Mouse (Mus musculus): ENCODE data around the gene Pmm1. TPM values are rescaled to one million over a fixed set of nuclear protein-coding genes. Genes with fewer than 3 reads are reported as not detected.

The Pmm1 gene
- polyA plus RNA-seq, 1 experiment from 2014 or later, result 39.3 TPM

DNA sequence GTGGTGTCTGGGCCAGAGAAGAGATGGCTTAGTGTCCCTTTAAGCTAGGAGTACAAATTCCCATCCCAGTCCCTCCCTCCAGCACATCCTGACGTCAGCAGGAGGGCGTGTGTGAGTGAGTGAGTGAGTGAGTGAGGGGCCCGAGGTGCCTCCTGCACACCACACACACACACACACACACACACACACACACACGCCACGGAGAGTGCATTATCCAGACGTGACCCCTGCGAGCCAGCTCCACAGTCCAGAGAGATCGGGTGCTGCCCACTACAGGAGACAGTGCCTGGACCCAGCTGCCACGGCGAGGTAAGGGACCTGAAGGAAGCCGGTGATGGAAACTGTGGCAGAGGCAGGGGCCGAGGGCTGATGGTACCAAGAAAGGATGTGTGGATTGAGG lies 24.1 kb downstream of the Pmm1 start, which contains the start of gene Csdc2:
Csdc2 (plus strand) TSS at position 81 of the 400 bp plus-strand sequence.
- Histone ChIP-seq H3K4me3 (peak within 1 kb of the TSS; percentile 57), H3K4me1 (peaks cover 38% of the 10 kb centered on the region), H3K27ac (peak within 1 kb of the TSS; percentile 76), H3K27me3 (ENCODE audit: poor library complexity, severe bottlenecking) (peaks cover 24% of the 10 kb centered on the region), H3K36me3 (replicated peaks) (no peaks in the 10 kb centered on the region), H3K9me3 (no peaks in the 10 kb centered on the region)
- peak; percentile 44 for DNase-seq (ENCODE audit: extremely low spot score, low spot score)
- 0% methylated on average over 12 of the region's 12 CpGs for WGBS

DNA sequence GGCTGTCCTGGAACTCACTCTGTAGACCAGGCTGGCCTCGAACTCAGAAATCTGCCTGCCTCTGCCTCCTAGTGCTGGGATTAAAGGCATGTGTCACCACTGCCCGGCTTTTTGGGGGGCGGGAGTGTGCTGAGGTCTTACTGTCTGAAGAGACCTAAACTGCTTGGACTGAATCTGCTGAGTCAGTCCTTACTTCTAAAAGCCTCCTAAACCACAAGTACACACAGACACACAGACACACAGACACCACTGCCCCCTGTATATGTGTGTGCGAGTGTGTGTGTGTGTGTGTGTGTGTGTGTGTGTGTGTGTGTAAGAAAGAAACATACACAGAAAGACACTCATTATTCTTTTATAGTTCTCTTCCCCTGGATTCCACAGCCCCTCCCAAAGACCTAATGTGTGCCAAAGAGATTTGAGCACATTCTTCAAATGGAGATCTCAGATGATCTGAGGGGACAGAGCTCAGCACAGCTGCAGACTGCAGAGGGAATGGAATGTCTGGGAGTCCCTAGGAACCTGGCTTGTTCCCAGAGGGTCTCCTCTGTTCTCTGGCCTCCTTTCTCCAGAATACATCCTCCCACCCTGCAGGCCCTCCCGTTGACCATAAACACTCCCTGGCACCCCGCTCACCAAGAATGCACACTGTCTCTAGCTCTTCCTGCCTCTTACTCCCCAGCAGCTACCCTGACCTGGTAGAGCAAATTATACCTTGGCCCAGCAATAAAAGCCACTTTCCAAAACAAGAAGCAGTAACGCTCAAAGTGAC lies 24.7 kb downstream of the Pmm1 start:
- H3K36me3 ChIP-seq (replicated peaks), result no peaks in the 10 kb centered on the region
- 58% methylated on average over 7 of the region's 7 CpGs for WGBS
- H3K27me3 ChIP-seq (ENCODE audit: poor library complexity, severe bottlenecking), result peaks cover 24% of the 10 kb centered on the region
- no peaks in the 10 kb centered on the region for H3K9me3 ChIP-seq
- H3K27ac ChIP-seq, result peak overlapping the region; percentile 76
- peak overlapping the region; percentile 57 for H3K4me3 ChIP-seq
- DNase-seq (ENCODE audit: extremely low spot score, low spot score), result no peak
- H3K4me1 ChIP-seq, result peaks cover 38% of the 10 kb centered on the region

DNA sequence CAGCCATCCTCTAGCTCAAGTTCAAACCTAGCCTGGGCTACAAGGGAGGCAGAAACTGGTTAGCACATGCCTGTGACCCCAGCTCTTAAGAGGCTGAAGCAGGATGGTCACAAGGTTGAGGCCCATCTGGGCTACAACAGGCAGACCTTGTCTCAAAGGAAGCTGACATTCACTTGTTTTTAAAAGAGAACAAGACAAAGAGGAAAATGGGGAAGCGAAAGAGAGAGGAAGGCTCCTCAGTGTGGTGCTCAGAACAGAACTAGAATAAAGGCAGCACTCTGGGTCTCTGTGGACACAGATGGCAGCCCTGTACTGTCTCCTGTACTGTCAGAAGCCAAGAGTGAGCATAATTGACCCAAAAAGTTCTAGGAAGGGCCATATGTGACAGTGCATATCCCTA lies 26.7 kb downstream of the Pmm1 start:
- 78% methylated on average over 1 of the region's 1 CpGs for WGBS
- Histone ChIP-seq H3K9me3 (no peaks in the 10 kb centered on the region), H3K36me3 (replicated peaks) (no peaks in the 10 kb centered on the region), H3K27ac (no peak overlapping the region), H3K4me3 (no peak overlapping the region), H3K4me1 (peaks cover 38% of the 10 kb centered on the region), H3K27me3 (ENCODE audit: poor library complexity, severe bottlenecking) (peaks cover 24% of the 10 kb centered on the region)
- no peak for DNase-seq (ENCODE audit: extremely low spot score, low spot score)

DNA sequence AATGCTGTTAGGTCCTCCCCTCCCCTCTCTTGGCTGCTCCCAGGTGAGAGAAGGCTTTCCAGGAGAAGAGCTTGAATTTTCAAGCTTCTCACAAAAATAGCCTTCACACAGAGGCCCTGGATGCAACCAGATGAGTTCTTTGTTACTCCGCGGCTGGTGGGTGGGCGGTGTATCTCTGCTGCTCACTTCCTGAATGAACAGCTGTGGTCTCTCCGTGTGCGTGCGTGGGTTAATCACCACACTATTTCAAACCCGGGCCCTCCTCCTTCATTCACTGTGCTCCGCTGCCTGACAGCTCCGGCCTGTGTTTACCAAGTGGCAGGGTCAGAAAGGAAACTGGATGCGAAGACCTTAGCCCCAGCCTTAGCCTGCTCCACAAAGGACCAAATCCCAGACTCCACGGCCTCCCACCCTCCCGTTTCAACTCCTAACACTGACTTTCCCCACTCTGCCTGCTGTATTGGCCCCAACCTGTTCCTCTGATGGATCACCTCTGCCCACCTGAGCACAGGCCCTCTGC lies 27.7 kb downstream of the Pmm1 start:
- Histone ChIP-seq H3K27ac (peak overlapping the region; percentile 25; the same call in 1 of the 2 replicates), H3K36me3 (replicated peaks) (no peaks in the 10 kb centered on the region), H3K9me3 (no peaks in the 10 kb centered on the region), H3K4me3 (no peak overlapping the region), H3K27me3 (ENCODE audit: poor library complexity, severe bottlenecking) (peaks cover 21% of the 10 kb centered on the region), H3K4me1 (peaks cover 34% of the 10 kb centered on the region)
- 52% methylated on average over 12 of the region's 12 CpGs for WGBS
- DNase-seq (ENCODE audit: extremely low spot score, low spot score), result no peak

DNA sequence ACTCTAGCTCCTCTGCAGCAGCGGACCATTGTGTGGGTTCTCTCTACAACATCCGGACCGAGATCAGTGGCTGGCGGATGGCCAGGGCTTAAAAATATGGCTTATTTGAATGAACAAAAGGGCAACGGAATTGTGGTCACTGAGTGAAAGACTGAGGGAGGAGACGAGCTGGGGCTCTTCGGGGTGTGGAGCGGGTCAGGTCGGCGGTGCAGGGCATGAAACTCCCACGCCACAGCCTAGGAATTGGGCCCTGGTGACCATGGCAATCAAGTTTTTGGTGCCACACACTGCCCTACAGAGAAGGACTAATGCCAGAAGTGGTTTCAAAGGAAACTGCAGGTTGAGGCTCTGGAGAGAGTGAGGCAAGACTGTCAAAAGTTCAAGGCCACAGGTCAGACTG lies 32.5 kb downstream of the Pmm1 start:
- no peaks in the 10 kb centered on the region for H3K9me3 ChIP-seq
- H3K36me3 ChIP-seq (replicated peaks), result peaks cover 12% of the 10 kb centered on the region
- no peak for DNase-seq (ENCODE audit: extremely low spot score, low spot score)
- H3K4me1 ChIP-seq, result peaks cover 48% of the 10 kb centered on the region
- 75% methylated on average over 11 of the region's 11 CpGs for WGBS
- no peak overlapping the region; the same call in 1 of the 2 replicates for H3K27ac ChIP-seq
- H3K27me3 ChIP-seq (ENCODE audit: poor library complexity, severe bottlenecking), result no peaks in the 10 kb centered on the region
- no peak overlapping the region for H3K4me3 ChIP-seq

DNA sequence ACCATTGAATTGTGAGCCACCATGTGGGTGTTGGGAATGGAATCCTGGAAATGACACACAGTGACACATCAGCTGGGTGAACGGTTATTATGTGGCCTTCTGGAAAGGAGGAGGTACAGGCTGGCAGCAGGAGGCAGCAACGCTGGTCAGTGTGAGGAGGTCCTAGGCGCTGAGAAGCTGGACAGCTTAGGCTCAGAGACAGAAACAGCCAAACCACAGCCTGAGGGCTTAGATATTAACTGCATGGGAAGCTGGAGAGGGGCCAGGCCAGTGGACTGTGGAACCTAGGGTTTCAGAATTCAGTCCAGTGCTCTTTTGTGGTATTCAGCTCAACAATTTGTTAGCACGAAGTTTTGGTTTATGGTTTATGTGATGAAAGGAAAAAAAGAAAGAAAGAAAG lies 33.0 kb downstream of the Pmm1 start:
- Histone ChIP-seq H3K4me1 (peaks cover 43% of the 10 kb centered on the region), H3K36me3 (replicated peaks) (peaks cover 14% of the 10 kb centered on the region), H3K4me3 (no peak overlapping the region), H3K9me3 (no peaks in the 10 kb centered on the region), H3K27me3 (ENCODE audit: poor library complexity, severe bottlenecking) (no peaks in the 10 kb centered on the region), H3K27ac (peak overlapping the region; percentile 60; the same call in 1 of the 2 replicates)
- no peak for DNase-seq (ENCODE audit: extremely low spot score, low spot score)
- 64% methylated on average over 4 of the region's 4 CpGs for WGBS

DNA sequence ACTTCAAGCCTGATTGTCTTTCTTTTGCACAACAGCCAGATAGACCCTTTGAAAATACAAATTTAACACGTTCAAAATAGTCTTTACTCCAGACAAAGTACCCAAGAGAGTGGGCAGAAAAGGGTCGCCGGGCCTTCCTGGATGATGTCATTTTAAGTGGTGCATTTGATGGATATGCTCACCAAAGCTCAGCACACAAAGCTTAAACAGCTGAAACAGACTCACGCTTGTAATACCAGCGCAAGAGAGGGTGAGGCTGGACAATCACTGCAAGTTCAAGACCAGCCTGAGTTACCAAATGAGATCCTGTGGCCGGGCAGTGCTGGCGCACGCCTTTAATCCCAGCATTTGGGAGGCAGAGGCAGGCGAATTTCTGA lies 34.3 kb downstream of the Pmm1 start:
- Histone ChIP-seq H3K27ac (peak overlapping the region; percentile 89), H3K4me1 (peaks cover 42% of the 10 kb centered on the region), H3K27me3 (ENCODE audit: poor library complexity, severe bottlenecking) (no peaks in the 10 kb centered on the region), H3K36me3 (replicated peaks) (peaks cover 25% of the 10 kb centered on the region), H3K9me3 (no peaks in the 10 kb centered on the region), H3K4me3 (peak overlapping the region; percentile 92)
- DNase-seq (ENCODE audit: extremely low spot score, low spot score), result no peak
- 34% methylated on average over 9 of the region's 9 CpGs for WGBS

DNA sequence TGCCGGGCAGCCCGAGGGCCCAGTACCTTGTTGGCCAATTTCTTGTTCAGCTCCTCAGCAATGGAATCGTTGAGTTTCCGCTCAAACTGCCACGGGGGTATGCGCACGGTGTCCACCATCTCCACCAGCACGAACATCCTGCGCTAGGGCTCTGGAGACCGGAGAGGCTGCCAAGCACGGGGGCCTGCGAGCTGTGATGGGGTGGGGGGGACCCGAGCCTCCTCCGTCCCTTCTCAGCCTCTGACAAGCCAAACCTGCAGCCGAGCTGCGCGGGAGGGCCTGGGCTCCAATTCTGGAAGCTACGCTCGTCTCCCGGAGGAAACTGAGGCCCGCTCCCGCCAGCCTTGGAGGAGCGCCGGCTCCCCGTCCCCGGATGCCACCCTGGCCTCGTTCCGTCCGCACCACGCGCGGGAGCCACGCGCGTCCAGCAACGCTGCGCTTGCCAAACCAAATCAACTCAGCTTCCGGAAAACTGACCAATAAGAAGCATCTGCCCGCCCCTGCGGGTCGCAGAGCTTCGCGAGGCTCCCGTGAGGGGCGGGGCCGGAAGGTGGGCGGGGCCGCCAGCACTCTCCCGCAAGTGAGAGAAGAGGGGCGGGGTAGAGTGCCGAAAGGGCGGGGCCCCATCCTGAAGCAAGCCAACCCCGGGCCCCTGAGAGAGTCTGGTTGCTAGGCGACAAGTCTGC lies 34.8 kb downstream of the Pmm1 start, which contains the start of gene Polr3h:
Polr3h (minus strand) TSS at position 481 of the 686 bp plus-strand sequence.
- WGBS, result under 1% methylated on average over 54 of the region's 54 CpGs

DNA sequence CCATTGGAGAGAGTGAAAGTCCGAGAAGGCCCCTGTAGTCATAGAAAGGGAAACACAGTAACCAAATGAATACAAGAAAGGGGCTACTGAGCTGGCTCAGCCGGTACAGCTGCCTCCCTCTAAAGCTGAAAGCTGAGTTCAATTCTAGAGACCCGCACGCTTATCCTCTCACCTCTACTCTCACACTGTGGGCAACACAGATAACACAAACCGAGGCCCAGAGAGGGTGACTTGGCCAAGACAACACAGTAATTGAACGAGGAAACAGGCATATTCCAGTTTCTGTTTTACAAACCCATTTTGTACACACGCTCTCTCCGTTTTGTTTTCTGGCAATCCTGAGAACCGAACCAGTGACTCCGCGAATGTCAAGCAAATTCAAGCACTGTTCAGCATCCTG lies 35.8 kb downstream of the Pmm1 start:
- no peaks in the 10 kb centered on the region for H3K27me3 ChIP-seq (ENCODE audit: poor library complexity, severe bottlenecking)
- H3K9me3 ChIP-seq, result no peaks in the 10 kb centered on the region
- peaks cover 42% of the 10 kb centered on the region for H3K4me1 ChIP-seq
- peaks cover 36% of the 10 kb centered on the region for H3K36me3 ChIP-seq (replicated peaks)
- DNase-seq (ENCODE audit: extremely low spot score, low spot score), result no peak
- peak overlapping the region; percentile 92 for H3K4me3 ChIP-seq
- WGBS, result 89% methylated on average over 11 of the region's 11 CpGs
- H3K27ac ChIP-seq, result peak overlapping the region; percentile 89; the same call in 1 of the 2 replicates

More for the DNA sequence above, 34.8 kb downstream of the Pmm1 start, which contains the start of gene Polr3h:
- no peaks in the 10 kb centered on the region for H3K9me3 ChIP-seq
- peaks cover 42% of the 10 kb centered on the region for H3K4me1 ChIP-seq
- peak within 1 kb of the TSS; percentile 89 for H3K27ac ChIP-seq
- H3K36me3 ChIP-seq (replicated peaks), result peaks cover 30% of the 10 kb centered on the region
- H3K27me3 ChIP-seq (ENCODE audit: poor library complexity, severe bottlenecking), result no peaks in the 10 kb centered on the region
- peak; percentile 97 for DNase-seq (ENCODE audit: extremely low spot score, low spot score)
- H3K4me3 ChIP-seq, result peak within 1 kb of the TSS; percentile 92

DNA sequence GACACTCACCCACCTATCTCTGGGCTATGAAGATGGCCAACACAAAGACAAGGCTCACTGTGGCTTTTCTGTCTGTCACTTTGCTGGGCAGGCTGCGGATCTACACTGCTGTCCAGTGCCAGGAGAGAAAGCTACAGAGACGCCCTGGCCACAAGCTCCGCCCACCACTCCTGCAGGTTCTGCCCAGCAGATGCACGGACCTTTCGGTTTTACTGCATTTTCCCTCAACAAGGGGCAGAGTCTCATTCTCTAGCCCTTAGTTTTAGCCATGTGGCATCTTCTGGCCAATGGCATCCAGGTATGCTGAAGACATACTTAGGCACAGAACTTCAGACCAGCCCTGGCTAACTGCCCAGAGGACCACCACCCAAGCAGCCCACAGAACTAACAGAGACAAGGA lies 39.5 kb downstream of the Pmm1 start:
- Histone ChIP-seq H3K27me3 (ENCODE audit: poor library complexity, severe bottlenecking) (no peaks in the 10 kb centered on the region), H3K27ac (no peak overlapping the region), H3K4me3 (no peak overlapping the region), H3K9me3 (no peaks in the 10 kb centered on the region), H3K4me1 (peaks cover 25% of the 10 kb centered on the region), H3K36me3 (replicated peaks) (peaks cover 64% of the 10 kb centered on the region)
- no peak for DNase-seq (ENCODE audit: extremely low spot score, low spot score)
- WGBS, result 75% methylated on average over 5 of the region's 5 CpGs

DNA sequence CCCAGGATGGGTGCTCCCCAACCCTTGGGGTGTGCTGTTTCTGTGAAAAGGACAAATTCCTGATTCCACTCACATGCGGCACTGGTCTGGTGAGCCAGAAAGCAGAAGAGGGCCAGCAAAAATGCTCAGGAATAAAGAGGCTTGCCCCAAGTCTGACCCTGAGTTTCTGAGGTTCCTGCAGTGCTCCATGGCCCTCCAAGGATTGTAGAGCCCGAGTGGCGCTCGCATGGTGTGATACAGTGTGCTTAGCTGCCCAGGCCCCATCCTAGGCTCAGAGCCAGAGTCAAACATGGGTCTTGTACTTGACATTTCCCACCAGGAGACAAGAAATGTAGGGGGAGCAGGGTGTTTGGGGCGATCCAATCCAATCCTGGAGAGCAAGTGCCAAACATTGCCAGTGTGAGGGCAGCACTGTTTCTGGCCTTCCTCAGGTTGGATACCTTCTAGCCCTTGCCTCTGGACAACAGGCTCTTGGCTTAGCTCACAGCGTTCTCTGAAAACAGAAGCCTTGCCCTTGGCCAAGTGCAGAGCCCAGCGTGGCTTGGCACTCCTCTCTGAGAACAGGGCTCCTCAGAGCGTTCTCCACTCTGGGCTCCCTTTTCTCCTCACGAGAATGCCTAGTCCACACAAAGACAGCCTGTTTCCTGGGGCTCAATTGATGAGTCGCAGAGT lies 40.0 kb downstream of the Pmm1 start:
- 88% methylated on average over 10 of the region's 10 CpGs for WGBS
- Histone ChIP-seq H3K4me1 (peaks cover 19% of the 10 kb centered on the region), H3K9me3 (no peaks in the 10 kb centered on the region), H3K36me3 (replicated peaks) (peaks cover 70% of the 10 kb centered on the region), H3K27ac (no peak overlapping the region), H3K27me3 (ENCODE audit: poor library complexity, severe bottlenecking) (no peaks in the 10 kb centered on the region), H3K4me3 (no peak overlapping the region)
- no peak for DNase-seq (ENCODE audit: extremely low spot score, low spot score)

DNA sequence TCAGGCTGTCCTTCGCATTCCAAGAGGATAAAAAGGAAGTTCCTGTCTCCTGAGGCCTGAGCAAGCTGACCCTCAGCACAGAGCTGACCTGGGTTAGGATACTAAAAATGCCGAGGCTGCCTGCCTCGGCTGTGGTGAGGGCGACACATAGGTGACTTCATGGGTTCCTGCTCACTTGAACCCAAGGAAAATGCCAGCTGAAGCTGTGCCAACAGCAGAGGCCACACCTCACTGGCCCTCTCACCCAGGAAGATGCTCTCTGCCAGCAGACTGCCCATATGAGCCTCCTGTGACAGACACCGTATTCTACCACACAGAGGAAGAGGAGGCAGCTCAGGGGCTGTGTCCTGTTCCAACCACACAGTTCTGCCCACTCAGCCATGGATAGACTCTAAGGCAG lies 41.7 kb downstream of the Pmm1 start:
- H3K9me3 ChIP-seq, result no peaks in the 10 kb centered on the region
- no peak overlapping the region for H3K27ac ChIP-seq
- DNase-seq (ENCODE audit: extremely low spot score, low spot score), result no peak
- H3K36me3 ChIP-seq (replicated peaks), result peaks cover 81% of the 10 kb centered on the region
- H3K4me1 ChIP-seq, result peaks cover 3% of the 10 kb centered on the region
- no peaks in the 10 kb centered on the region for H3K27me3 ChIP-seq (ENCODE audit: poor library complexity, severe bottlenecking)
- 87% methylated on average over 5 of the region's 5 CpGs for WGBS
- no peak overlapping the region for H3K4me3 ChIP-seq
